Mouse (Mus musculus) embryo, embryonic 9.5 days (tissue): ENCODE data around the gene Rps6kl1.

Source experiments
- DNase-seq: peaks from one replicate; pipeline ENCODE4 v3.0.0-alpha.2; 2017; ENCODE audit errors: extremely low spot score

Gene Rps6kl1

GRCm38 (mm10) chr12:85141096-85141495, 10.0 kb downstream of the Rps6kl1 start:
- no peak for DNase-seq

- DNase-seq: no peak
These were observed 10.9 kb downstream of the Rps6kl1 start for GRCm38 (mm10) chr12:85140036-85140701.

- DNase-seq: no peak
These were observed 14.4 kb downstream of the Rps6kl1 start for GRCm38 (mm10) chr12:85136627-85137026.

GRCm38 (mm10) chr12:85135513-85136470, 15.3 kb downstream of the Rps6kl1 start:
- no peak for DNase-seq

GRCm38 (mm10) chr12:85134043-85134794, 16.8 kb downstream of the Rps6kl1 start:
- no peak for DNase-seq

GRCm38 (mm10) chr12:85131361-85131760, 19.7 kb downstream of the Rps6kl1 start:
- DNase-seq: no peak

DNA sequence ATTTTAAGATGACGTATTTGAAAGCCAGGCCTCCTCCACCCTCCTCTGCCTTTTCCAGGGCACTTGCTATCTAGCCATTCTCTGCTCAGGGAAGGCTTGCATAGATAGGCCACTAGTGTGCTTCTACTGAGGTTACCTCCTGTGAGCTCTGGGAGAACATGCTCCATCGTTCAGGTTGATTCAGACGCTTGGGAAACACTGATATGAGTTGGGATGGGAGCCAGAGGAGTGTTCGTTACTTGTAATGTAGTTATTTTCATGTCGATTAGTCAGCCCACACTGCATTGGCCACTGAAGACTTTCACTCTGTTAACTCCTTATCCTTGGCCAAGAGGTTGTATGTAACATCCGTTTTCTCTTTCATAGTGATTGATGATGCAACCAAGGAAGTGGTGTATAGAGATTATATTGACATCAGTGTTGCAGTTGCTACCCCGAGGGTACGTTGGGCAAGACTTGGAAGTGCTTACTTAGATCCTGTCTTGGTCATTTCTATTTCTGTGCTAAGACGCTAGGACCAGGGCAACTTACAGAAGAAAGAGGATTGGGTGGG, 21.6 kb downstream of the Rps6kl1 start:
- no peak for DNase-seq

DNA sequence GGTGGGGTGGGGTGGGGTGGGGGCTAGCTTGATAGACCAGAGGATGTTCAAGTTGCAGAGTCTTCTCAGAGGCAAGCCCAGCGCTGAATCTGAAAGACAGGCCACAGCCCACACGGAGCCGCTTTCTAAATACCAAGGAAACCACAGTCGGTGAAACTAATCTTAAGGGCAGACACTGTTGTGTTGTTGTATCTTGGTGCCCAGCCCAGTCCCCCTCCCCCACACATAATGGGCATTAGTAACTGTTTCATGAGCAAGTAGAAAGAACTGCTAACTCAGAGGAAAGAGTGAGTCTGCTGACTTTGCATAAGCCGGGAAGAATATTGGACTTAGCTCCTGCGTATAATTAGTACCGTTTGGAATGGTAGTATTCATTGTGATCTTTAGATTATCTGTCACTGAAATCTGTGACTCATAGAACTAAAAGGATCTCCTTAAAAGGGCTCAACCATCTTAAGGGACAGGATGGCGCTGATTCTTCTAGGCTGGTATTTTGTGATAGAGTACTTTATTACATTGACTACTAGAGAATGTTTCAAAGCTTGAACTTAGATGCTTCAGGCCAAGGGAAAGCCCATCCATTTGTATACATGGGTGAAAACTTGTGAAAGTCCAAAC, 24.0 kb downstream of the Rps6kl1 start:
- DNase-seq: no peak

DNA sequence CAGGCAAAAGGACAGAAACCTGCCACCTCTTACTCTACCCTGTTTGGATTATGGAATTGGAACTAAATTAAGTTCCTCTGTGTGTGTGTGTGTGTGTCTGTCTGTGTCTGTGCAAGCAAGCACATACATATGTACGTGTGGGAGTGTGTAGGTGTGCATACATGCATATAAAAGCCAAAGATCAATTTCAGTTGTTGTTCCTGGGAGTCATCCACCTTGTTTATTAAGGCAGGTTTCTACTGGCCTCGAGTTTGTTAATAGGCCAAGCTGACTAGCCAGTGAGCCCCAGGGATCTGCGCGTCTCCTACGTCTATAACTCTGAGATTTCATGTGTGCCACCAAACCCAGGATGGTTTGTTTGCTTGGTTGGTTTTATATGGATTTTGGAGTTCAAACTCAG, 26.3 kb downstream of the Rps6kl1 start:
- DNase-seq: no peak

DNA sequence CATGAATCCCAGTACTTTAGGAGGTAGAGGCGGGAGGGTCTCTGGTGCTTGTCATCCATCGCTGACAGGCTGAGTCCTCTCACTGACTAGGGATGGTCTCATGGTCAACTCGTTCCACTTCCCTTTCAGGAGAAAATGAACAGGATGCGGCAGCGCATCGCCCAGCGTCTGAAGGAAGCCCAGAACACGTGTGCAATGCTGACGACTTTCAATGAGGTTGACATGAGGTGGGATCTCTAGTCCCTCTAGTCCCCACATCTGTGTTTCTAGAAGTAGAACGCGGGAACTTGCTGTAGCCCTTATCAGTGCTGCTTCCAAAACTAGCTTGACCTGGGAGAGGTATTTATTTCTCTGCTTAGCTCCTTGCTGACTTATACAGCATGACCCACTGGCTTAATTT, 27.4 kb downstream of the Rps6kl1 start:
- DNase-seq: no peak

GRCm38 (mm10) chr12:85123108-85123530, 27.9 kb downstream of the Rps6kl1 start:
- no peak for DNase-seq

DNA sequence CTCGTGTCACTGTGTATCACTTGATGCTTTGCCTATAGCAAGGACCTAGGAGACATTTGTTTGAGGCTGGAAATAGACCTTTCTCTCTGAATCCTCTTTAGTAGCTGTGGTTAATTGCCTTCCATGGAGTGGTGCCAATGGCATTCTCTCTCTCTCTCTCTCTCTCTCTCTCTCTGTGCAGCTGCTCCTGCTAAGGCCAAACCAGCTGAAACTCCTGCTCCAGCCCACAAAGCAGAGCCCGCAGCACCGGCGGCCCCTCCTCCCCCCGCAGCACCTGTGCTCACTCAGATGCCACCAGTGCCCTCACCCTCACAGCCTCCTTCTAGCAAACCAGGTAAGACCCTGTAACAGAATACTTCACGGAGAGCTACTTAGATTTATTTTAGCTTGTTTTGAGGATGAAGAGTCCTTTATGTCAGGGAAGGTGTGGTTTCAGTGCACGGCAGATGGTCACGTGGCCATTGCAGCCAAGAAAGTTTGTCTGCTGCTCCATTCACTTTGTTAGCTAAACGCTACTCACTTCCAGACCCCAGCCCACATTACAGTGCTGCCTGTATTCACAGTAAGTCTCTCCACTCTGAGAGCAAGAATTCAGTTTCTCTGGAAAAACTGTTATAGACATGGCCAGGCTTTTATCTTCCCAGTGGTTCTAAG, 29.1 kb downstream of the Rps6kl1 start:
- DNase-seq: no peak

DNA sequence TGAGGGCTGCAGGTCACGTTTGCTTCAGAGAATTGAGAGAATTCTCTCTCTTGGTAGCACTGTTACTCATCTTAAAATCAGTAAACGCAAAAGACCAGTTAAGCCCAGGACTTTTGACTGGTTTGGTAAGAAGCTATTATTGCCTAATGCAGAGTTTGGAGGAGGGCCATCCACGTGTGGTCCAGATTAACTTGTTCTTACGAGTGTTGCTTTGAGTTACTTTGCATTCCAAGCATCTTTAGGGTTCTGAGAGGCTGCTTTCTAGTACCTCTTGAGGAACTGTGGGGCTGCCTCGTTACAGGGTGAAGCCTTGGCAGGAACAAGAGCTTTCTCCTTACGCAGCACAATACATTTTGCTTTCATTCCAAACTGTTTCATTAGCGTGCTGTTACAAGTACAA, 35.4 kb downstream of the Rps6kl1 start:
- no peak for DNase-seq

- no peak for DNase-seq
These were observed 37.1 kb downstream of the Rps6kl1 start for GRCm38 (mm10) chr12:85113917-85114316.

DNA sequence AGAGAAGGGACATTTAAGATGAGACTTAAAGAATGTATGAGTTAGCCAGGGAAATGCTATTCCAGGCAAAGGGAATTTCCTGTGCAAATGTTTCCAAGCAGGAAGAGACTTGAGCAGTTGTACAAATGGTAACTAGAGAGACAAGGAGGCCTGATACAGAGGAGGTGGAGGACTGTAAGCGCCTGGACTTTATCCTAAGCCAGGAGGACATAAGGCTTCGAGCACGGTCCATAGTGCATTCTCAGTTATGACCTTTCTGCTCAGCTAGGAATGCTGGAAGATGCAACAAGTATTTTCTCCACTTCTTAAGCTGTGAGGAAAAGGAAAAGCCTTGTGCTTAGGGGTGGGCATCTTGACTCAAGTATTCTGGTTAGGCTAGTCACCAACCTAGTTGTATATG, 37.7 kb downstream of the Rps6kl1 start:
- no peak for DNase-seq

DNA sequence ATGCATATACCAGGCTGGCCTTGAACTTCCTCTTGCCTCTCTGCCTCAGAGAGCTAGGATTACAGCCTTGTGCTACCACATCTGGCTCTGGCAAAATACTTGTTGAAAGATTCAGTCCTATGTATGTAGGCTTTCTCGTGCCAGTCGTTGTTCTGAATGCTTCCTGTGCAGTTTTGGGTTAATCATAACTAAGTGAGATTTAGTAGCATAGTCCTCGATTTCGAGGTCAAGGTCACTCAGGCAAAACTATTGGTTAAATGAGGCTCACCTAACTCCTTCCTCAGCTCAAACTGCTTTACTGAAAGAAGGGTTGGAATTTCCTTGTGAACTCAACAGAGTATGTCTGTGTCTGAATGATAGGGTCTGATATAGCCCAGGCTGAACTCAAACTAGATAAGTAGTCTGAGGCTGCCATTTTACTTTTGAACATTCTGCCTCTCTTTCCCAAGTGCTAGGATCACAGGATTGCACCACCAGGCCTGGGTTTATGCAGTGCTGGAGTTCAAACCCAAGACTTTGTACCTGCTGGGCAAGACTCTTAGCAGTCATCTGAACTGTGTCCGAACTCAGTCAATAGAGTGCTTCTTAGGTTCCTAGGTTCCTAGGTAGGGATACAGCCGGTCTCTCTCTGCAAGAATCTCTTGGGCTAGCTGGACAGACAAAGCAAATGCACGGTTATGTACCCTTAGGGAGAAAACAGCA, 38.4 kb downstream of the Rps6kl1 start:
- DNase-seq: no peak

DNA sequence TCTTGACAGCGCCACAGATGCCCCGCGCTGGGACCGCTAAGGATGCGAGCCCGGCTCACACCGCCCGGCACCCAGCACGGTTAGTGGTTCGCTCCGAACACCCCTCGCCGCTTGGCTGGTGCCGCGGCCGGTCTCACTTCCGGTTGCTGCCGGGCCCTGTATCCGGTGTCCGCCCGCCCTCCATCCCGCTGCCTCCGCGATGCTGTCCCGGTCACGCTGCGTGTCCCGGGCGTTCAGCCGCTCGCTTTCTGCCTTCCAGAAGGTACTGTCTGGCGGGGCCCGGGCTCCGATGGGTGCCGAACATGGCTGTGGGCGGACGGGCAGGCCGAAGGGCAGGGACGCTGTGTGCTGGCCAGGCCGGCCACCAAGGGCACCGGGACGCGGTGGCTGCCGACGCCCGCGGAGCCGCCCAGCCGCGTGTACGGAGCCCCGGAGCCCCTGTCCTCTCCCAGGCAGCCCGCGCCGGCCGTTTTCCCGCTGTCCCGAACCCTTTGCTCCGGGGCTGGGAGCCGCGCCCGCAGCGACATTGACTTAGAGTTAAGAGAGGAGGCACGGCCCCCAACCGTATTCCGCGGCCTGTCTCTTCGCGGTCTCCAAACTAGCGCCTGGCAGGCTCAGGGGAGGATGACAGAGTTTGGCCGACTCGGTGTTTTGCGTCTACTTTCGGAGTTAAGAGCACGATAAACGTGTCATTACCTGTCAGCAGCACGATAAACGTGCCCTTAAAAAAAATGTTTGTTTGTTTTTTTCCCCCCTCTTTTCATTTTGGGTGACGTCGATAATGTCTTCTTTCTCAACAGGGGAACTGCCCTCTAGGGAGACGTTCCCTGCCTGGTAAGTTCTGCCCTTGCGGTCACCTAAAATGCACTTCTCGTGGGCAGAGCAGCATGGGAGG, 40.1 kb downstream of the Rps6kl1 start, which contains the start of the genes Prox2 and Dlst:
Prox2 (minus strand) TSS at position 62 of the 895 bp plus-strand sequence.
Dlst (plus strand) TSS at position 136 of the 895 bp plus-strand sequence.
- peak; percentile 90 for DNase-seq

DNA sequence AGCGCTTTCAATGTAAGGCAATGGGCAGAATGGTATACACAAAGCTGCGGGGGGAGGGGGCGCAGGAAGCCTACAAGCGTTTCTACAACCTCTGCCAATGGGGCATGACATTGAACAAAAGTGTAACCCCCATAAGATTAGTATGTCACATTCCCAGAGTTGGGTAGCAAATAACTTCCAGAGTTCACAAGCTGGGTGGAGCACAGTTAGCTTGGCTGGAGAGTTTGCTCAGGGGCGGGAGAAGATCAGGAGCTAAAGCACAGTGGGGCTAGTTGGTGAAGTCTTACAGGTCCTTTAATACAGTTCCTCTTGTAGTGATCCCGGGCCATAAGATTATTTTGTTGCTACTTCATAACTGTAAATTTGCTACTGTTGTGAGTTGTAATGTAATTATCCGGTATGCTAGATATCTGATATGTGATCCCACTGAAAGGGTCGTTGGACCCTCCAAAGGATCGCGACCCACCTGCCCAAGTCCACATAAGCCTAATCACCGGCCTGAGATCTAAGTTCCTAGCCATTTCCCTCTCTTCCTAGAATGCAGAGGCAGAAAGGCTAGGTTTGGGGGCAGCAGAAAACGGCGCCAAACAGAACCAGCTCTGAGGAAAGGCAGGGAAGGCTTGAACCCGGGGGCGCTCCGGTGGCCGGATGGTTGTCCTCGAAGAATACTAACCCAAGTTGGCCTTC, 40.9 kb downstream of the Rps6kl1 start:
- DNase-seq: no peak
